In genomic region chr16:4168476-4168875, GRCm38 (mm10) we compare ENCODE assay signal across 18 mouse cellular contexts. TPM values are rescaled to one million over a fixed set of nuclear protein-coding genes. Genes with fewer than 3 reads are reported as not detected.
DNase-seq lines count a peak whose midpoint lies in the region; ATAC-seq and TF ChIP-seq lines count a peak whose summit lies in the region.
"Had no signal": no experiment of that assay in that cellular context is flagged by ENCODE, and none has a peak within 500 bp of the region (broad histone marks: within the 10 kb centered on the region; RNA-seq: fewer than 3 reads in every experiment).

No protein-coding gene starts in this region.

- no peak for ATAC-seq in heart, postnatal 0 days (ENCODE audit: insufficient read depth, low read depth)
- no peak for ATAC-seq in lung, embryonic 14.5 days (ENCODE audit: insufficient read depth)
- ATAC-seq: forebrain, embryonic 13.5 days had no signal

- no peak overlapping the region for H3K27ac ChIP-seq in heart, postnatal 0 days (ENCODE audit: low read depth)
- no peak overlapping the region for H3K27ac ChIP-seq in lung, embryonic 14.5 days (ENCODE audit: low read depth)
- H3K27ac ChIP-seq: embryonic facial prominence, embryonic 15.5 days; forebrain, embryonic 13.5 days; hindbrain, embryonic 12.5 days had no signal

- H3K9me3 ChIP-seq in heart, postnatal 0 days (replicated peaks; ENCODE audit: control insufficient read depth, low read length), result no peaks in the 10 kb centered on the region
- H3K9me3 ChIP-seq in lung, embryonic 14.5 days (ENCODE audit: low read depth, low read length), result no peaks in the 10 kb centered on the region
- H3K9me3 ChIP-seq: embryonic facial prominence, embryonic 15.5 days; forebrain, embryonic 13.5 days; liver, embryonic 13.5 days had no signal

- peak; percentile 51 for TF ChIP-seq CTCF in heart, postnatal 0 days (IDR thresholded peaks at IDR 0.05; ENCODE audit: low read depth)
- 0 out of 2 replicates have a peak, but pooled peaks have one; percentile 8 for TF ChIP-seq CTCF in lung, embryonic 14.5 days (IDR thresholded peaks at IDR 0.05; ENCODE audit: low read depth)

- no peaks in the 10 kb centered on the region for H3K4me1 ChIP-seq in heart, postnatal 0 days (ENCODE audit: control insufficient read depth, insufficient read depth)
- H3K4me1 ChIP-seq in lung, embryonic 14.5 days (ENCODE audit: insufficient read depth), result no peaks in the 10 kb centered on the region
- H3K4me1 ChIP-seq: embryonic facial prominence, embryonic 15.5 days; forebrain, embryonic 13.5 days; hindbrain, embryonic 12.5 days had no signal

- H3K4me2 ChIP-seq in heart, postnatal 0 days (ENCODE audit: low read depth, low read length), result no peak overlapping the region
- H3K4me2 ChIP-seq in lung, embryonic 14.5 days, result no peak overlapping the region
- H3K4me2 ChIP-seq: embryonic facial prominence, embryonic 15.5 days; forebrain, embryonic 13.5 days; hindbrain, embryonic 12.5 days; liver, embryonic 13.5 days had no signal

- no peak overlapping the region for H3K9ac ChIP-seq in heart, postnatal 0 days (replicated peaks; ENCODE audit: low read depth, low read length)
- no peak overlapping the region for H3K9ac ChIP-seq in lung, embryonic 14.5 days
- H3K9ac ChIP-seq: embryonic facial prominence, embryonic 15.5 days; forebrain, embryonic 13.5 days; hindbrain, embryonic 12.5 days; liver, embryonic 13.5 days had no signal

- no peak overlapping the region for H3K4me3 ChIP-seq in heart, postnatal 0 days (ENCODE audit: low read depth, low read length)
- H3K4me3 ChIP-seq in lung, embryonic 14.5 days (ENCODE audit: low read depth, low read length), result no peak overlapping the region
- H3K4me3 ChIP-seq: embryonic facial prominence, embryonic 15.5 days; forebrain, embryonic 13.5 days; hindbrain, embryonic 12.5 days; liver, embryonic 13.5 days; myocyte had no signal

- 88% methylated on average over 1 of the region's 1 CpGs for WGBS in heart, postnatal 0 days
- 95% methylated on average over 1 of the region's 1 CpGs for WGBS in lung, embryonic 14.5 days

- TF ChIP-seq EP300 in heart, postnatal 0 days (IDR thresholded peaks at IDR 0.05; ENCODE audit: low read depth), result no peak

- no peaks in the 10 kb centered on the region for H3K27me3 ChIP-seq in heart, postnatal 0 days (ENCODE audit: control insufficient read depth, insufficient read depth, low read length)
- no peaks in the 10 kb centered on the region for H3K27me3 ChIP-seq in lung, embryonic 14.5 days (ENCODE audit: insufficient read depth, low read length)
- no peaks in the 10 kb centered on the region for H3K27me3 ChIP-seq in splenic B cell, adult 2 months (ENCODE audit: control insufficient read depth, insufficient read depth, low read length, poor library complexity, severe bottlenecking)
- H3K27me3 ChIP-seq: embryonic facial prominence, embryonic 15.5 days; forebrain, embryonic 13.5 days; hindbrain, embryonic 12.5 days; liver, embryonic 13.5 days had no signal

- H3K36me3 ChIP-seq in heart, postnatal 0 days (replicated peaks; ENCODE audit: control insufficient read depth, insufficient read depth, low read length), result 0 out of 2 replicates have a peak, but pooled peaks cover 6% of the 10 kb centered on the region
- H3K36me3 ChIP-seq in lung, embryonic 14.5 days (ENCODE audit: insufficient read depth), result peaks cover 6% of the 10 kb centered on the region; the same call in 1 of the 2 replicates
- peaks cover 4% of the 10 kb centered on the region for H3K36me3 ChIP-seq in splenic B cell, adult 2 months (ENCODE audit: control insufficient read depth, insufficient read depth, low read length, poor library complexity, severe bottlenecking)

- DNase-seq in heart, postnatal 0 days (ENCODE audit: low spot score), result no peak
- no peak for DNase-seq in heart, adult 18-20 months
- DNase-seq in lung, embryonic 14.5 days, result no peak
- no peak for DNase-seq in lung, postnatal 4 days
- DNase-seq in R1 (ENCODE audit: low read depth, low spot score), result peak; percentile 15
- peak; percentile 15 for DNase-seq in splenic B cell, adult 2 months (ENCODE audit: low read depth, low spot score)
- no peak for DNase-seq in urinary bladder, postnatal 4 days (ENCODE audit: low spot score in 2 of 2)
- DNase-seq: adrenal gland, postnatal 14 days; cerebellum, postnatal 36 days; gastrocnemius, postnatal 25 days; layer of hippocampus, adult 9-11 months; liver, embryonic 13.5 days; right cerebral cortex, postnatal 25 days; thymus, adult 18-20 months had no signal

RNA-seq across cellular contexts. Expression of gene Crebbp, which starts 45.3 kb away (rescaled TPM):
- 34.1 and 34.7 TPM in 2 replicates for total RNA-seq in heart, postnatal 0 days (2014; rRNA removed; ENCODE audit: low replicate concordance)
- 15.6 and 15.9 TPM in 2 replicates for polyA plus RNA-seq in heart, postnatal 0 days (2015; fragmentation: Nextera tagmentation; extraction: Ambion mirVana)
- total RNA-seq in heart, adult 18-20 months (2021), result 10 to 100 TPM; 39.3 to 40.0 TPM
- polyA plus RNA-seq in lung, embryonic 14.5 days (2014; fragmentation: Nextera tagmentation; extraction: Ambion mirVana), result 38.0 and 38.1 TPM in 2 replicates

Comparison
In these comparisons a context has a peak if more than half of its experiments do, and no peak if none do; other contexts are left out.
1. DNase-seq: peak in R1 (single experiment) and splenic B cell, adult 2 months (single experiment); none in heart, postnatal 0 days (single experiment), heart, adult 18-20 months (0 of 2), lung, embryonic 14.5 days (single experiment), lung, postnatal 4 days (0 of 2) and urinary bladder, postnatal 4 days (0 of 2).